Mouse (Mus musculus): Measurements from ENCODE around the gene Myog.

Myog gene

GRCm38 (mm10) chr1:134320691-134321301 lies 31.0 kb downstream of the Myog start:
- DNase-seq (ENCODE audit: low spot score in 2 of 2) = no peak

DNA sequence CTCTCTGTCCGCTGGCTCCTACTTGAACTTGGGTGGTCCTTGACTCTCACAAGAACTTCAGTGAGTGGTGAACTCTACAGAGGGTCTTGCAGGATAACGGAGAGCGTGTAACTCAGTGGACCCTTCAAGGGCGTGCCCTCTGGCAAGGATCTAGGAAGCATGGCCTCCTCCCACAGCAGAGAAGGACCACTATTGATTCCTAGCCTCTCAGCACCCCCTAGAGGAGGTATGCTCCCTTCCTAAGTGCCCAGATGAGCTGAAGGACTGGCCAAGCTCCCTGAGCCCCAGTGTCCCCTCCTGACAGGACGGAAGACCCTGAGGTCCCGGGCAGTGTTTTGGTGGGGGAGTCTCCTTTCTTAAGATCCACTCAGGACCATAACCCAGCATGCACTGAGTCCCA lies 32.8 kb downstream of the Myog start:
- no peak for DNase-seq (ENCODE audit: low spot score in 2 of 2)

- no peak for DNase-seq (ENCODE audit: low spot score in 2 of 2)
Measured at GRCm38 (mm10) chr1:134326841-134327346, 37.1 kb downstream of the Myog start.

- DNase-seq (ENCODE audit: low spot score in 2 of 2) = peak; percentile 59 to 77
Measured at GRCm38 (mm10) chr1:134331879-134332635, 42.3 kb downstream of the Myog start.

DNA sequence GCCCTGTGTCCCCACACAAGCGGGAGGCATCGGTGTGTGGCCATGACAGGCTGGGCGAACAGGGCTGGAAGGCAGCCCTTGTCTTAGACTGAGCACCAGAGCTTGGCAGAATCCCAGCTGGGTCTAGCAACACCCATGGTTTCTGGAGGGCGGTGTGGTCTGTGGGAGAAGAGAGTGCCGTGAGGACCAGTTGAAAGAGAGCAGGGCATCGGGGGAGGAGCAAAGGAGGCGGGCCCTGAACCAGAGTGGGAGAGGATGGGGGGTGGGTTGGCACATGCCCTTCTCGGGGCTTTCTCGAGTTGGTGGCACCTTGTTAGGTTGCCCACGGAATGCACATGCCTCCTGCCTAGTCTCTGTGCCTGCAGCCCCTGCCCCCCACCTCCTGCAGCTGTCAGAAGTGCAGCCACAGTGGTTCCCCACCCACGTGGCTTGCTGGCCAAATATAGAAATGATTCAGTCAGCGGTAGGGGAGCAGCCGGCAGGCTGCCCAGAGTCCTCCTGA lies 43.0 kb downstream of the Myog start, which contains the start of gene Ppfia4:
Gene Ppfia4, minus strand, starts transcription at position 159 of the 502 bp plus-strand sequence.
- DNase-seq (ENCODE audit: low spot score in 2 of 2) = peak; percentile 50 to 58

GRCm38 (mm10) chr1:134333371-134334110 lies 43.8 kb downstream of the Myog start:
- DNase-seq (ENCODE audit: low spot score in 2 of 2) = no peak

GRCm38 (mm10) chr1:134334111-134334827 lies 44.5 kb downstream of the Myog start:
- DNase-seq (ENCODE audit: low spot score in 2 of 2) = no peak

DNA sequence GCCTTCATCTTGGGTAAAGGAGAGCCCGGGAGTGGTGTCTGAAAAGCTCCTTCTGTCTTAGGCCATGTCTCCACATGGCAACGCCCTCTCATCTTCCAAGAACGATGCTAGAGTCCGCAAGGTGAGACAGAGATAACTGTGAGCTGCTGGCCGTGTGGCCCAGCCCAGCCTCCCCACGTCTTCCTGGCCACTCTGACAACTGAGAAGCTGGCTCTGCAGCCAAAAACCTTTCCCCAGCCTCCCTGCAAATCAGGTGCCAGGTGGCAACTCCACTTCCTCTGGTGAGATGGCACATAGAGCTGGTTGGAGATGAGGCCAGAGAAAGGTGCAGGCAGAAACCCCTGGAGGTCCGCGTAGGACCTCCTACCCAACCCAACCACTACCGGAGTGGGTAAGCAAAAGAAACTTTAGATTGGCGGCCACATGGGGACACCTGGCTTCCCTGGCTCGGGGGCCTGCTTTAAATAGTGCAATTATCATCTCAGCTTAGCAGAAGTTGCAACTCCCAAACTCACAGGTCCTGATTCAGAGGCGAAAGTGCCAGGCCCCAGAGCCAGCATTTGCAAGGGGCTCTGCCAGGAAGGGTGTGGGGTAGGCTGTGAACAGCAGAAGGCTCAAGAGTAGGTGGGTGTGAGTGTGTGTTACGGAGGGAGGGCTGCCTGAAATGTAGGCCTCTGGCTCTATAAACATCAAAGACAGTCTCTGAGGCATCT lies 45.6 kb downstream of the Myog start:
- DNase-seq (ENCODE audit: low spot score in 2 of 2) = peak in 1 of 2 experiments; percentile 59

DNA sequence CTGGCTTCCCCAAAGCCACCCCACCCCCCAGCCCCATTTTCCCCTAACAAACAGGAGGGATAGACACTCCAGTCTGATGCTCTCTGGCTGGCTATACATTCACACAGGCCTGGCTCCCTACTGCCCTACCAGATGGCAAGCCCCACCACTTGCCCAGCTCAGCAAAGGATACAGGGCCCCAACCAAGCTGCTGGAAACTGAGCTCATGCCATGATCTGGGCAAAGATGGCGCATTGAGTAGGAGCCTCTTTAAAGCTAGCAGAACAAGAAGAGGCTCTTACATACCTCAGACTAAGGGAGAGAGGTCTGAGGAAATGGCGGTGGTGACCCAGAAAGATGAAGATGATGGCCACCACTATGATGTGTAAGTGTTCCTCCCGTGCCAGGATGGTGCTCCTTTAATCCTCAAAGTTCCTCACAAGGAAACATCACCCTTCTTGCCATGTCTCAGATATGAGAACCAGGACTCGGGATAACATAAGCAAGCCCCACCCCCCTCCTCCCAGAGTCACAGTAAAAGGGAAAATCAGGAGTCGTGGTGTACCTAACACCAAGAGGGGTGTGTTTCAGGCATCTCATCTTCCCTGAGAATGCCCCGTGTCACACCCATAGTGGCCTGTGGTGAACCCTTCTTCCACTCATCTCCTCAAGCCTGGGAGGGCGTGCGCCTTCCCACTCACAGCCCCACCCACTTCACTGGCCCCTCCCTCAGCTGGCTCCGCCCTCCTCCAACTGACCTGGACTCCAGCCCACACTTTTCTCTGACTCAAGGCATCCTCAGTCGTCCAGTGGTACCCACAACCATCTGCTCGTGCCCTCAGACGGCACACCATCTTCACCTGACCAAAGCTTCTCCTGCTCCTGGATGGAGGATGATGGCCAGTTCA lies 46.4 kb downstream of the Myog start:
- no peak for DNase-seq (ENCODE audit: low spot score in 2 of 2)

GRCm38 (mm10) chr1:134336958-134337710 lies 47.3 kb downstream of the Myog start:
- DNase-seq (ENCODE audit: low spot score in 2 of 2) = no peak

GRCm38 (mm10) chr1:134339162-134339561 lies 49.4 kb downstream of the Myog start:
- no peak for DNase-seq (ENCODE audit: low spot score in 2 of 2)

GRCm38 (mm10) chr1:134339757-134340619 lies 50.2 kb downstream of the Myog start:
- DNase-seq (ENCODE audit: low spot score in 2 of 2) = no peak

DNA sequence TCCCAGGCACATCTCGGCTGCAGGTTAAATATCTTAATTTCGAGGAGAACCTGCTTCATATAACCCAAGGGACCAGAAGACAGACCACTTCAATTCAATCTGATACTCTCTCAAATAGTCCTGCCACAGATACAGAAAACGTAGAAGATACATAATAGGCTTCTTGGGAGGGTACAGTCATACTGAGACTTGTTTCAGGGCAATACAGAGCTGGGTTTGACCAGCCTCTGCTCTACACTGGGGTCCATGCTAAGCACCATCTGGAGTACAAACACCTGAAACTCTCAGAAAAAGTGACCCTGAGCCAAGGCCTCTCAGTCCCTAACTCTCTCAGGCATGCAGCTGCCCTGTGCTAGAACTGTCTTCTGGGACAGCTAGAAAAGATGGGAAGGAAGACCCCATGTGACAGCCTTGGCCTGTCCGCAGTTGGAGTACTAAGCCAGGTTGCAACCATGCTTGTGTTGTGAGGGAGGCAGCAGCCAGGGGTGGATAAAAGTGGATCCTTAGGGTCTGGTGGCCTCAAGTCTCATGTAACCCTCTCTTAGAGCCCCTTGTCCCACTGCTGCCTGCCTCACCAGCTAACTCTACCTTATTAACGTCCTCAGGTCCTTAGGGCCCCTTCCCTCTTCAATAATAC lies 52.0 kb downstream of the Myog start:
- no peak for DNase-seq (ENCODE audit: low spot score in 2 of 2)
